Mouse (Mus musculus) forebrain, embryonic 10.5 days (tissue): ENCODE measurements around the gene Lrrc1. TPM values are rescaled to one million over a fixed set of nuclear protein-coding genes. Genes with fewer than 3 reads are reported as not detected.

ENCODE experiments used
- DNase-seq: peaks from one replicate; pipeline ENCODE4 v3.0.0-alpha.2; 2017; ENCODE audit warnings: low spot score; ENCODE audit errors: extremely low spot score
- H3K27ac ChIP-seq: fragments of 300-500 bp; sonication (generic); 2 replicates; pipeline ENCODE4 v1.5.1; 2016; ENCODE audit warnings: mild to moderate bottlenecking
- H3K27me3 ChIP-seq: fragments of 300-500 bp; sonication (generic); 2 replicates; pipeline ENCODE4 v1.6.1; 2016; ENCODE audit warnings: mild to moderate bottlenecking; ENCODE audit not compliant: poor library complexity, severe bottlenecking
- H3K36me3 ChIP-seq: fragments of 300-500 bp; sonication (generic); replicated peaks from 2 replicates; pipeline ENCODE4 v1.6.1; 2016; ENCODE audit warnings: mild to moderate bottlenecking, moderate library complexity
- H3K4me1 ChIP-seq: fragments of 300-500 bp; sonication (generic); 2 replicates; pipeline ENCODE4 v1.6.1; 2016
- H3K4me3 ChIP-seq: fragments of 300-500 bp; sonication (generic); 2 replicates; pipeline ENCODE4 v1.5.1; 2016; ENCODE audit warnings: mild to moderate bottlenecking, moderate library complexity
- H3K9me3 ChIP-seq: fragments of 300-500 bp; sonication (generic); 2 replicates; pipeline ENCODE4 v1.6.1; 2016; ENCODE audit warnings: mild to moderate bottlenecking, moderate library complexity
- WGBS: fragments of 180-500 bp; shearing (Covaris S2); methylation state at CpG from one replicate; pipeline ENCODE4 v1.1.7; 2016; 5-methylcytosine and 5-hydroxymethylcytosine counted together
- polyA plus RNA-seq: library from polyadenylated mRNA; unstranded; fragments of >200 nt; fragmentation: Nextera tagmentation; extraction: Ambion mirVana; gene quantifications from 2 replicates; pipeline ENCODE4 v1.2.1, GENCODE M21; 2016

Gene Lrrc1
- polyA plus RNA-seq, 1 experiment from 2014 or later: 15.9 TPM

- peaks cover 15% of the 10 kb centered on the region for H3K4me1 ChIP-seq
- H3K4me3 ChIP-seq: no peak overlapping the region
- H3K9me3 ChIP-seq: no peaks in the 10 kb centered on the region
- no peaks in the 10 kb centered on the region for H3K27me3 ChIP-seq
- DNase-seq: no peak
- 87% methylated on average over 6 of the region's 6 CpGs for WGBS
- H3K36me3 ChIP-seq: no peaks in the 10 kb centered on the region
- H3K27ac ChIP-seq: no peak overlapping the region
Measured at GRCm38 (mm10) chr9:77403961-77404360, 140.7 kb downstream of the Lrrc1 start.

GRCm38 (mm10) chr9:77402971-77403370, 141.7 kb downstream of the Lrrc1 start:
- Histone ChIP-seq H3K4me3 (no peak overlapping the region), H3K4me1 (peaks cover 12% of the 10 kb centered on the region), H3K27me3 (no peaks in the 10 kb centered on the region), H3K36me3 (no peaks in the 10 kb centered on the region), H3K27ac (no peak overlapping the region), H3K9me3 (no peaks in the 10 kb centered on the region)
- DNase-seq: no peak
- WGBS: 83% methylated on average over 1 of the region's 1 CpGs

DNA sequence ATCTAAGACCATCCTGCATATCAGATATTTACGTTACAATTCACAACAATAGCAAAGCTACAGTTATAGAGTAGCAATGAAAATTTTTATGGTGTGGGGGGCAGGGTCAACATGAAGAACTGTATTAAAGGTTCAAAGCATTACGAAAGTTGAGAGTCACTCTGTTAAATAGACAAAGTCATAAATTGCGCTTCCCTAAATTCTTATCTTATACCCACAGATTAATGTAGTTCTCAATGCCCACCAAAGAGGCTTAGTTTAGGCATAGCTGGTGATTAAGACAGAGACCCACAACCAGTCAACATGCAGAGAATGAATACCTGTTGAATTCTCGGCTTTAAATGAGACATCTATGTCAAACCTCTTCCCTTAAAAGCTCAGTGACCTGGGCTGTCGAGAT, 144.9 kb downstream of the Lrrc1 start:
- H3K4me1 ChIP-seq: peaks cover 15% of the 10 kb centered on the region
- no peak for DNase-seq
- H3K36me3 ChIP-seq: no peaks in the 10 kb centered on the region
- 94% methylated on average over 5 of the region's 5 CpGs for WGBS
- no peak overlapping the region for H3K27ac ChIP-seq
- H3K27me3 ChIP-seq: peaks cover 9% of the 10 kb centered on the region; the same call in 1 of the 2 replicates
- no peak overlapping the region for H3K4me3 ChIP-seq
- no peaks in the 10 kb centered on the region for H3K9me3 ChIP-seq

- WGBS: 38% methylated on average over 13 of the region's 13 CpGs
- peak; percentile 36 for DNase-seq
- H3K4me1 ChIP-seq: peaks cover 15% of the 10 kb centered on the region
- H3K4me3 ChIP-seq: no peak overlapping the region
- no peaks in the 10 kb centered on the region for H3K36me3 ChIP-seq
- no peak overlapping the region for H3K27ac ChIP-seq
- no peaks in the 10 kb centered on the region for H3K9me3 ChIP-seq
- peaks cover 9% of the 10 kb centered on the region; the same call in 1 of the 2 replicates for H3K27me3 ChIP-seq
Measured at GRCm38 (mm10) chr9:77398856-77399631, 145.6 kb downstream of the Lrrc1 start.

- peaks cover 9% of the 10 kb centered on the region; the same call in 1 of the 2 replicates for H3K27me3 ChIP-seq
- no peaks in the 10 kb centered on the region for H3K9me3 ChIP-seq
- DNase-seq: no peak
- H3K4me1 ChIP-seq: peaks cover 15% of the 10 kb centered on the region
- no peak overlapping the region for H3K27ac ChIP-seq
- no peaks in the 10 kb centered on the region for H3K36me3 ChIP-seq
- 77% methylated on average over 4 of the region's 4 CpGs for WGBS
- H3K4me3 ChIP-seq: no peak overlapping the region
Measured at GRCm38 (mm10) chr9:77397027-77397426, 147.6 kb downstream of the Lrrc1 start.

DNA sequence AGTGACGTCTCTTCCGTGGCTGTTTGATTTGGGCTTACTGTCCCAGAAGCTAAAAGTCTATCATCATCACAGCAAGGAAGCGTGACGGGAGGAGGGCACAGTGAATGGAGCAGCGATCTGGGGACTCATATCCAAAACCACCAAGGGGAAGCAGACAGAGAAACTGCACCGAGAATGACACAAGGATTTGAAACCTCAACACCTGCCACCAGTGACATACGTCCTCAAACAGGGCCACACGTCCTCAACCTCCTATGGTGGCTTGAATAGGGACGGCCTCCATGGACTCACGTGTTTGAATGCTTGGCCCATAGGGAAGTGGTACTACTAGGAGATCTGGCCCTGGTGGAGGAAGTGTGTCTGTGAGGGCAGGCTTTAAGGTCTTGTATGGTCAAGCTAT, 153.4 kb downstream of the Lrrc1 start:
- Histone ChIP-seq H3K9me3 (no peaks in the 10 kb centered on the region), H3K4me3 (no peak overlapping the region), H3K36me3 (no peaks in the 10 kb centered on the region), H3K27me3 (peaks cover 9% of the 10 kb centered on the region; the same call in 1 of the 2 replicates), H3K4me1 (peaks cover 1% of the 10 kb centered on the region; the same call in 1 of the 2 replicates), H3K27ac (no peak overlapping the region)
- no peak for DNase-seq
- WGBS: 92% methylated on average over 10 of the region's 10 CpGs

GRCm38 (mm10) chr9:77388956-77389355, 155.7 kb downstream of the Lrrc1 start:
- Histone ChIP-seq H3K27ac (no peak overlapping the region), H3K4me3 (no peak overlapping the region), H3K27me3 (no peaks in the 10 kb centered on the region), H3K4me1 (no peaks in the 10 kb centered on the region), H3K9me3 (no peaks in the 10 kb centered on the region), H3K36me3 (no peaks in the 10 kb centered on the region)
- WGBS: 92% methylated on average over 8 of the region's 8 CpGs
- no peak for DNase-seq

DNA sequence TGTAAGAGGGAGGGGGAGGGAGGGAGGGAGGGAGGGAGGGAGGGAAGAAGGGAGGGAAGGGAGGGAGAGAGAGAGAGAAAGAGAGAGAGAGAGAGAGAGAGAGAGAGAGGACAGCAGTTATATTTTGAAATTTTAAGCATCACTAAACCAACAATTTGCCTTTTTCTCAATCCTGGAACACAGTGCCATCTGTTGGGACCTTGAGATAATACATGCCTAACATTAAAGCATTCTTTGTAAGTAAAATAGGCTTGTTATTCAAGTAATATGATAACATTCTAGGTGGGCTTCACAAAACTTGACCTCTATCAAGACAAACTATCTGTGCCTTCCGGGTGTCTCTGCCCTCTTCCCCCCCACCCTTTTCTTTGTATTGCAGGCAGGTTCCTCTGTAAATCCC, 157.9 kb downstream of the Lrrc1 start:
- DNase-seq: no peak
- H3K36me3 ChIP-seq: no peaks in the 10 kb centered on the region
- WGBS: 50% methylated on average over 1 of the region's 1 CpGs
- no peaks in the 10 kb centered on the region for H3K4me1 ChIP-seq
- H3K4me3 ChIP-seq: no peak overlapping the region
- no peak overlapping the region for H3K27ac ChIP-seq
- no peaks in the 10 kb centered on the region for H3K9me3 ChIP-seq
- no peaks in the 10 kb centered on the region for H3K27me3 ChIP-seq

- no peaks in the 10 kb centered on the region for H3K4me1 ChIP-seq
- no peaks in the 10 kb centered on the region for H3K36me3 ChIP-seq
- 0 out of 2 replicates have a peak, but pooled peaks cover 4% of the 10 kb centered on the region for H3K27me3 ChIP-seq
- WGBS: 93% methylated on average over 12 of the region's 12 CpGs
- H3K9me3 ChIP-seq: no peaks in the 10 kb centered on the region
- H3K4me3 ChIP-seq: no peak overlapping the region
- no peak for DNase-seq
- no peak overlapping the region for H3K27ac ChIP-seq
Measured at GRCm38 (mm10) chr9:77385611-77386010, 159.1 kb downstream of the Lrrc1 start.

DNA sequence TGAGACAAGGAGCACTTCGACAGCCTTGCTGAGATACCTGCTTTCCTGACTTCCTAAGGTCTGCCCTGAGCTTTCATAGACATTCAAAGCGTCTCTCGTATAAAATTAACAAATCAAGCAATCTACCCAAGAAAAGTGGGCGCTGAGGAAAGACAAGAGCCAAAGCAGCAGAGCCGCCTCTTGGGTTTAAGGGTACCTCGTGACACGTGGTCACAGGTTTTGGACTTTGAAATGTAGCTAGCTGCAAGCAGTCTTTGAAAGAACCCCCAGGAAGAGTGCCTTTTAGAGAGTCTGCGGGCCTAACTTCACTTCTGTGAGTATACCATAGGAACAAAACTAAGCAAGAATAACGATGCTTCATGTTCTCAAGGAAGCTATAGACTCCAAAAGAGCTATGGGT, 160.0 kb downstream of the Lrrc1 start:
- no peak for DNase-seq
- WGBS: 89% methylated on average over 9 of the region's 9 CpGs
- no peaks in the 10 kb centered on the region for H3K9me3 ChIP-seq
- H3K4me1 ChIP-seq: no peaks in the 10 kb centered on the region
- H3K27me3 ChIP-seq: 0 out of 2 replicates have a peak, but pooled peaks cover 4% of the 10 kb centered on the region
- no peak overlapping the region for H3K27ac ChIP-seq
- no peak overlapping the region for H3K4me3 ChIP-seq
- H3K36me3 ChIP-seq: no peaks in the 10 kb centered on the region

- no peak overlapping the region for H3K27ac ChIP-seq
- H3K4me3 ChIP-seq: no peak overlapping the region
- no peaks in the 10 kb centered on the region for H3K36me3 ChIP-seq
- H3K9me3 ChIP-seq: no peaks in the 10 kb centered on the region
- WGBS: 80% methylated on average over 4 of the region's 4 CpGs
- DNase-seq: no peak
- no peaks in the 10 kb centered on the region for H3K4me1 ChIP-seq
- H3K27me3 ChIP-seq: 0 out of 2 replicates have a peak, but pooled peaks cover 4% of the 10 kb centered on the region
Measured at GRCm38 (mm10) chr9:77383951-77384350, 160.7 kb downstream of the Lrrc1 start.

- Histone ChIP-seq H3K27ac (no peak overlapping the region), H3K9me3 (no peaks in the 10 kb centered on the region), H3K27me3 (0 out of 2 replicates have a peak, but pooled peaks cover 4% of the 10 kb centered on the region), H3K4me1 (no peaks in the 10 kb centered on the region), H3K4me3 (no peak overlapping the region), H3K36me3 (no peaks in the 10 kb centered on the region)
- 47% methylated on average over 3 of the region's 3 CpGs for WGBS
- DNase-seq: no peak
Measured at GRCm38 (mm10) chr9:77382514-77382913, 162.2 kb downstream of the Lrrc1 start.

- WGBS: 24% methylated on average over 5 of the region's 5 CpGs
- no peaks in the 10 kb centered on the region for H3K36me3 ChIP-seq
- peak; percentile 71 for DNase-seq
- H3K4me1 ChIP-seq: no peaks in the 10 kb centered on the region
- H3K27me3 ChIP-seq: 0 out of 2 replicates have a peak, but pooled peaks cover 4% of the 10 kb centered on the region
- no peak overlapping the region for H3K27ac ChIP-seq
- no peak overlapping the region for H3K4me3 ChIP-seq
- H3K9me3 ChIP-seq: no peaks in the 10 kb centered on the region
Measured at GRCm38 (mm10) chr9:77381565-77381964, 163.1 kb downstream of the Lrrc1 start.
